Mouse (Mus musculus): Measurements from ENCODE around the gene Sall2. TPM values are rescaled to one million over a fixed set of nuclear protein-coding genes. Genes with fewer than 3 reads are reported as not detected.

Sall2 gene
- polyA plus RNA-seq, 1 experiment from 2014 or later, result 15.2 TPM

- ATAC-seq (replicated peaks; ENCODE audit: low FRiP score, low TSS enrichment, low read depth), result no peak
- H3K9ac ChIP-seq (ENCODE audit: low read length), result no peak overlapping the region
- H3K4me3 ChIP-seq (ENCODE audit: low read depth, low read length), result no peak overlapping the region
- DNase-seq (ENCODE audit: low spot score), result no peak
- peaks cover 39% of the 10 kb centered on the region for H3K27me3 ChIP-seq (replicated peaks; ENCODE audit: control insufficient read depth, insufficient read depth, low read length)
- no peak overlapping the region for H3K27ac ChIP-seq (ENCODE audit: low read depth)
- 14% methylated on average over 4 of the region's 4 CpGs for WGBS
- H3K9me3 ChIP-seq (ENCODE audit: control insufficient read depth, low read length), result no peaks in the 10 kb centered on the region
- no peaks in the 10 kb centered on the region for H3K4me1 ChIP-seq (replicated peaks; ENCODE audit: control insufficient read depth, insufficient read depth, low read length)
- H3K36me3 ChIP-seq (ENCODE audit: control insufficient read depth, insufficient read depth, low read length), result no peaks in the 10 kb centered on the region
- H3K4me2 ChIP-seq (ENCODE audit: low read length), result no peak overlapping the region
These were observed 2.7 kb downstream of the Sall2 start for GRCm38 (mm10) chr14:52325890-52326289.

- DNase-seq (ENCODE audit: low spot score) (no peak), ATAC-seq (replicated peaks; ENCODE audit: low FRiP score, low TSS enrichment, low read depth) (no peak)
- Histone ChIP-seq H3K4me3 (ENCODE audit: low read depth, low read length) (no peak overlapping the region), H3K4me2 (ENCODE audit: low read length) (no peak overlapping the region), H3K27ac (ENCODE audit: low read depth) (no peak overlapping the region), H3K9ac (ENCODE audit: low read length) (no peak overlapping the region), H3K4me1 (replicated peaks; ENCODE audit: control insufficient read depth, insufficient read depth, low read length) (peaks cover 7% of the 10 kb centered on the region; the same call in 1 of the 2 replicates), H3K27me3 (replicated peaks; ENCODE audit: control insufficient read depth, insufficient read depth, low read length) (0 out of 2 replicates have a peak, but pooled peaks cover 3% of the 10 kb centered on the region), H3K36me3 (ENCODE audit: control insufficient read depth, insufficient read depth, low read length) (peaks cover 2% of the 10 kb centered on the region), H3K9me3 (ENCODE audit: control insufficient read depth, low read length) (no peaks in the 10 kb centered on the region)
- 60% methylated on average over 6 of the region's 6 CpGs for WGBS
These were observed 9.2 kb downstream of the Sall2 start for GRCm38 (mm10) chr14:52319361-52319760.

- DNase-seq (ENCODE audit: low spot score) (peak; percentile 79), ATAC-seq (replicated peaks; ENCODE audit: low FRiP score, low TSS enrichment, low read depth) (peak; percentile 75)
- Histone ChIP-seq H3K27me3 (replicated peaks; ENCODE audit: control insufficient read depth, insufficient read depth, low read length) (no peaks in the 10 kb centered on the region), H3K9ac (ENCODE audit: low read length) (peak overlapping the region; percentile 86), H3K4me1 (replicated peaks; ENCODE audit: control insufficient read depth, insufficient read depth, low read length) (peaks cover 10% of the 10 kb centered on the region; the same call in 1 of the 2 replicates), H3K27ac (ENCODE audit: low read depth) (peak overlapping the region; percentile 89), H3K9me3 (ENCODE audit: control insufficient read depth, low read length) (no peaks in the 10 kb centered on the region), H3K4me2 (ENCODE audit: low read length) (peak overlapping the region; percentile 72), H3K4me3 (ENCODE audit: low read depth, low read length) (peak overlapping the region; percentile 80), H3K36me3 (ENCODE audit: control insufficient read depth, insufficient read depth, low read length) (peaks cover 30% of the 10 kb centered on the region)
- 11% methylated on average over 16 of the region's 16 CpGs for WGBS
These were observed 11.9 kb downstream of the Sall2 start for GRCm38 (mm10) chr14:52316441-52317225.

- Histone ChIP-seq H3K27ac (ENCODE audit: low read depth) (peak overlapping the region; percentile 89), H3K9ac (ENCODE audit: low read length) (peak overlapping the region; percentile 86), H3K36me3 (ENCODE audit: control insufficient read depth, insufficient read depth, low read length) (peaks cover 31% of the 10 kb centered on the region), H3K27me3 (replicated peaks; ENCODE audit: control insufficient read depth, insufficient read depth, low read length) (no peaks in the 10 kb centered on the region), H3K4me2 (ENCODE audit: low read length) (peak overlapping the region; percentile 72), H3K9me3 (ENCODE audit: control insufficient read depth, low read length) (no peaks in the 10 kb centered on the region), H3K4me1 (replicated peaks; ENCODE audit: control insufficient read depth, insufficient read depth, low read length) (peaks cover 13% of the 10 kb centered on the region; the same call in 1 of the 2 replicates), H3K4me3 (ENCODE audit: low read depth, low read length) (peak overlapping the region; percentile 80)
- ATAC-seq (replicated peaks; ENCODE audit: low FRiP score, low TSS enrichment, low read depth), result peak; percentile 84
- under 1% methylated on average over 34 of the region's 41 CpGs for WGBS
- peak; percentile 90 for DNase-seq (ENCODE audit: low spot score)
These were observed 12.6 kb downstream of the Sall2 start for GRCm38 (mm10) chr14:52315792-52316440.

- Histone ChIP-seq H3K4me3 (ENCODE audit: low read depth, low read length) (peak overlapping the region; percentile 80), H3K9ac (ENCODE audit: low read length) (peak overlapping the region; percentile 86), H3K27me3 (replicated peaks; ENCODE audit: control insufficient read depth, insufficient read depth, low read length) (no peaks in the 10 kb centered on the region), H3K4me1 (replicated peaks; ENCODE audit: control insufficient read depth, insufficient read depth, low read length) (peaks cover 13% of the 10 kb centered on the region; the same call in 1 of the 2 replicates), H3K27ac (ENCODE audit: low read depth) (peak overlapping the region; percentile 89), H3K9me3 (ENCODE audit: control insufficient read depth, low read length) (no peaks in the 10 kb centered on the region), H3K4me2 (ENCODE audit: low read length) (peak overlapping the region; percentile 72), H3K36me3 (ENCODE audit: control insufficient read depth, insufficient read depth, low read length) (peaks cover 31% of the 10 kb centered on the region)
- WGBS, result 5% methylated on average over 17 of the region's 17 CpGs
- DNase-seq (ENCODE audit: low spot score), result no peak
- ATAC-seq (replicated peaks; ENCODE audit: low FRiP score, low TSS enrichment, low read depth), result peak; percentile 7; the same call in 1 of the 2 replicates
These were observed 13.2 kb downstream of the Sall2 start for GRCm38 (mm10) chr14:52315283-52315780.

GRCm38 (mm10) chr14:52314808-52315150, 13.8 kb downstream of the Sall2 start:
- Histone ChIP-seq H3K4me3 (ENCODE audit: low read depth, low read length) (peak overlapping the region; percentile 80; the same call in 1 of the 2 replicates), H3K36me3 (ENCODE audit: control insufficient read depth, insufficient read depth, low read length) (peaks cover 31% of the 10 kb centered on the region), H3K9me3 (ENCODE audit: control insufficient read depth, low read length) (no peaks in the 10 kb centered on the region), H3K4me2 (ENCODE audit: low read length) (peak overlapping the region; percentile 72), H3K9ac (ENCODE audit: low read length) (no peak overlapping the region), H3K4me1 (replicated peaks; ENCODE audit: control insufficient read depth, insufficient read depth, low read length) (peaks cover 13% of the 10 kb centered on the region; the same call in 1 of the 2 replicates), H3K27ac (ENCODE audit: low read depth) (no peak overlapping the region), H3K27me3 (replicated peaks; ENCODE audit: control insufficient read depth, insufficient read depth, low read length) (no peaks in the 10 kb centered on the region)
- 44% methylated on average over 8 of the region's 8 CpGs for WGBS
- DNase-seq (ENCODE audit: low spot score) (no peak), ATAC-seq (replicated peaks; ENCODE audit: low FRiP score, low TSS enrichment, low read depth) (0 out of 2 replicates have a peak, but pooled peaks have one; percentile 24)

- H3K27ac ChIP-seq (ENCODE audit: low read depth), result no peak overlapping the region
- H3K9ac ChIP-seq (ENCODE audit: low read length), result no peak overlapping the region
- H3K4me2 ChIP-seq (ENCODE audit: low read length), result no peak overlapping the region
- WGBS, result 83% methylated on average over 26 of the region's 26 CpGs
- no peaks in the 10 kb centered on the region for H3K27me3 ChIP-seq (replicated peaks; ENCODE audit: control insufficient read depth, insufficient read depth, low read length)
- no peaks in the 10 kb centered on the region for H3K9me3 ChIP-seq (ENCODE audit: control insufficient read depth, low read length)
- no peak for ATAC-seq (replicated peaks; ENCODE audit: low FRiP score, low TSS enrichment, low read depth)
- H3K4me3 ChIP-seq (ENCODE audit: low read depth, low read length), result peak overlapping the region; percentile 80; the same call in 1 of the 2 replicates
- peaks cover 13% of the 10 kb centered on the region; the same call in 1 of the 2 replicates for H3K4me1 ChIP-seq (replicated peaks; ENCODE audit: control insufficient read depth, insufficient read depth, low read length)
- no peak for DNase-seq (ENCODE audit: low spot score)
- H3K36me3 ChIP-seq (ENCODE audit: control insufficient read depth, insufficient read depth, low read length), result peaks cover 31% of the 10 kb centered on the region
These were observed 14.4 kb downstream of the Sall2 start for GRCm38 (mm10) chr14:52313931-52314807.

- no peak overlapping the region for H3K4me2 ChIP-seq (ENCODE audit: low read length)
- 86% methylated on average over 2 of the region's 2 CpGs for WGBS
- H3K27me3 ChIP-seq (replicated peaks; ENCODE audit: control insufficient read depth, insufficient read depth, low read length), result no peaks in the 10 kb centered on the region
These were observed 17.7 kb downstream of the Sall2 start for GRCm38 (mm10) chr14:52310906-52311305.

More at GRCm38 (mm10) chr14:52310906-52311305, 17.7 kb downstream of the Sall2 start:
- Histone ChIP-seq H3K36me3 (ENCODE audit: control insufficient read depth, insufficient read depth, low read length) (peaks cover 34% of the 10 kb centered on the region), H3K4me3 (ENCODE audit: low read depth, low read length) (no peak overlapping the region), H3K9me3 (ENCODE audit: control insufficient read depth, low read length) (no peaks in the 10 kb centered on the region), H3K27ac (ENCODE audit: low read depth) (no peak overlapping the region), H3K9ac (ENCODE audit: low read length) (no peak overlapping the region), H3K4me1 (replicated peaks; ENCODE audit: control insufficient read depth, insufficient read depth, low read length) (peaks cover 9% of the 10 kb centered on the region; the same call in 1 of the 2 replicates)
- ATAC-seq (replicated peaks; ENCODE audit: low FRiP score, low TSS enrichment, low read depth) (no peak), DNase-seq (ENCODE audit: low spot score) (no peak)

Measured in intestine, embryonic 14.5 days (tissue).